Comparison of ENCODE assay signal across 9 mouse cellular contexts in genomic region chr6:72283914-72284313, GRCm38 (mm10). TPM values are rescaled to one million over a fixed set of nuclear protein-coding genes. Genes with fewer than 3 reads are reported as not detected.
A peak's percentile ranks its signal among the peaks of the same experiment; 100 is the strongest.
DNase-seq lines count a peak whose midpoint lies in the region; ATAC-seq and TF ChIP-seq lines count a peak whose summit lies in the region.
"Had no signal": no experiment of that assay in that cellular context is flagged by ENCODE, and none has a peak within 500 bp of the region (broad histone marks: within the 10 kb centered on the region; RNA-seq: fewer than 3 reads in every experiment).

No protein-coding gene starts in this region.

- no peaks in the 10 kb centered on the region for H3K9me3 ChIP-seq in forebrain, embryonic 14.5 days (replicated peaks; ENCODE audit: control insufficient read depth, low read length)
- no peaks in the 10 kb centered on the region for H3K9me3 ChIP-seq in forebrain, embryonic 12.5 days
- H3K9me3 ChIP-seq in midbrain, embryonic 14.5 days (ENCODE audit: control insufficient read depth, low read length): no peaks in the 10 kb centered on the region
- no peaks in the 10 kb centered on the region for H3K9me3 ChIP-seq in midbrain, embryonic 16.5 days (replicated peaks; ENCODE audit: control insufficient read depth, low read length, poor library complexity, severe bottlenecking)

- no peak overlapping the region for H3K9ac ChIP-seq in forebrain, embryonic 14.5 days (ENCODE audit: low read length)
- no peak overlapping the region for H3K9ac ChIP-seq in forebrain, embryonic 12.5 days
- H3K9ac ChIP-seq in midbrain, embryonic 14.5 days (replicated peaks; ENCODE audit: low read length): no peak overlapping the region
- H3K9ac ChIP-seq in midbrain, embryonic 16.5 days (ENCODE audit: low read depth, low read length): no peak overlapping the region

- H3K4me2 ChIP-seq in forebrain, embryonic 14.5 days (ENCODE audit: low read length): no peak overlapping the region
- no peak overlapping the region for H3K4me2 ChIP-seq in forebrain, embryonic 12.5 days
- H3K4me2 ChIP-seq in midbrain, embryonic 14.5 days (ENCODE audit: low read length): no peak overlapping the region
- H3K4me2 ChIP-seq in midbrain, embryonic 16.5 days (ENCODE audit: low read length): no peak overlapping the region

- TF ChIP-seq CTCF in Patski (IDR thresholded peaks at IDR 0.05): peak; percentile 83

- WGBS in forebrain, embryonic 14.5 days: 22% methylated on average over 4 of the region's 4 CpGs
- 25% methylated on average over 4 of the region's 4 CpGs for WGBS in forebrain, embryonic 12.5 days
- 26% methylated on average over 4 of the region's 4 CpGs for WGBS in midbrain, embryonic 14.5 days
- 24% methylated on average over 4 of the region's 4 CpGs for WGBS in midbrain, embryonic 16.5 days

- H3K36me3 ChIP-seq in forebrain, embryonic 14.5 days (ENCODE audit: control insufficient read depth, insufficient read depth, low read length): no peaks in the 10 kb centered on the region
- no peaks in the 10 kb centered on the region for H3K36me3 ChIP-seq in forebrain, embryonic 12.5 days (replicated peaks)
- H3K36me3 ChIP-seq in midbrain, embryonic 14.5 days (ENCODE audit: control insufficient read depth, insufficient read depth, low read length): no peaks in the 10 kb centered on the region
- H3K36me3 ChIP-seq in midbrain, embryonic 16.5 days (ENCODE audit: control insufficient read depth, insufficient read depth, low read length): no peaks in the 10 kb centered on the region

- no peak overlapping the region for H3K27ac ChIP-seq in forebrain, embryonic 14.5 days (ENCODE audit: low read depth, low read length)
- no peak overlapping the region for H3K27ac ChIP-seq in forebrain, embryonic 12.5 days
- no peak overlapping the region for H3K27ac ChIP-seq in midbrain, embryonic 14.5 days (replicated peaks; ENCODE audit: low read depth, low read length)
- no peak overlapping the region for H3K27ac ChIP-seq in midbrain, embryonic 16.5 days (ENCODE audit: low read length)

- no peak overlapping the region for H3K4me3 ChIP-seq in forebrain, embryonic 14.5 days (ENCODE audit: low read depth, low read length)
- H3K4me3 ChIP-seq in forebrain, embryonic 12.5 days (replicated peaks): no peak overlapping the region
- no peak overlapping the region for H3K4me3 ChIP-seq in midbrain, embryonic 14.5 days (replicated peaks; ENCODE audit: low read depth, low read length)
- no peak overlapping the region for H3K4me3 ChIP-seq in midbrain, embryonic 16.5 days (ENCODE audit: low read depth, low read length)

- DNase-seq in forebrain, embryonic 14.5 days (ENCODE audit: low spot score): peak; percentile 44
- DNase-seq in midbrain, embryonic 14.5 days: peak; percentile 52
- no peak for DNase-seq in Patski (ENCODE audit: low read depth, low spot score)
- peak; percentile 37 to 62 for DNase-seq in heart, postnatal 36 days
- DNase-seq in ovary, postnatal 36 days (ENCODE audit: low spot score): no peak

- intact Hi-C loops in heart, postnatal 36 days (cut with DNase I): loop anchor here (1.0 kb wide), 1 partner anchor 35 kb away; no protein-coding TSS in a partner anchor

- CTCF ChIA-PET in Patski (lab: Charles Lee): interaction anchor here (1.3 to 1.5 kb wide), 3 partner anchors 38 to 71 kb away, joined by 3 to 4 read pairs (median 3); partner anchors contain the start of gene Tmem150a

- ATAC-seq in forebrain, embryonic 14.5 days: no peak
- no peak for ATAC-seq in forebrain, embryonic 12.5 days (ENCODE audit: low FRiP score)
- no peak for ATAC-seq in midbrain, embryonic 14.5 days (ENCODE audit: low FRiP score, low TSS enrichment)
- ATAC-seq in midbrain, embryonic 16.5 days: no peak
- no peak for ATAC-seq in Patski
- ATAC-seq in megakaryocyte progenitor cell, adult 5-6 weeks (replicated peaks; ENCODE audit: poor library complexity): peak; percentile 58; the same call in 1 of the 2 replicates

- POLR2A ChIA-PET in Patski (lab: Charles Lee): interaction anchor here (0.7 kb wide), 1 partner anchor 34 kb away, joined by 3 read pairs; no protein-coding TSS in a partner anchor

- in situ Hi-C loops in Patski (cut with MboI; ENCODE audit: low pct_unique_long_range_greater_than_20kb): loop anchor here (5.0 kb wide), 2 partner anchors 38 to 123 kb away; no protein-coding TSS in a partner anchor

- H3K27me3 ChIP-seq in forebrain, embryonic 14.5 days (replicated peaks; ENCODE audit: control insufficient read depth, insufficient read depth, low read length): no peaks in the 10 kb centered on the region
- no peaks in the 10 kb centered on the region for H3K27me3 ChIP-seq in forebrain, embryonic 12.5 days
- H3K27me3 ChIP-seq in midbrain, embryonic 14.5 days (ENCODE audit: control insufficient read depth, insufficient read depth, low read length): no peaks in the 10 kb centered on the region
- H3K27me3 ChIP-seq in midbrain, embryonic 16.5 days (ENCODE audit: control insufficient read depth, insufficient read depth, low read depth, low read length): no peaks in the 10 kb centered on the region
- no peaks in the 10 kb centered on the region for H3K27me3 ChIP-seq in Patski

- H3K4me1 ChIP-seq in forebrain, embryonic 14.5 days (ENCODE audit: control insufficient read depth, insufficient read depth, low read length): no peaks in the 10 kb centered on the region
- H3K4me1 ChIP-seq in forebrain, embryonic 12.5 days: peaks cover 5% of the 10 kb centered on the region; the same call in 1 of the 2 replicates
- no peaks in the 10 kb centered on the region for H3K4me1 ChIP-seq in midbrain, embryonic 14.5 days (ENCODE audit: control insufficient read depth, insufficient read depth, low read length)
- no peaks in the 10 kb centered on the region for H3K4me1 ChIP-seq in midbrain, embryonic 16.5 days (ENCODE audit: control insufficient read depth, insufficient read depth, low read length)

RNA-seq across cellular contexts. Expression of gene Sftpb, which starts 20.5 kb away (rescaled TPM):
- polyA plus RNA-seq in forebrain, embryonic 14.5 days (2014; fragmentation: Nextera tagmentation; extraction: Ambion mirVana): not detected in 2 replicates
- not detected in 2 replicates for polyA plus RNA-seq in forebrain, embryonic 12.5 days (2016; fragmentation: Nextera tagmentation; extraction: Ambion mirVana)
- polyA plus RNA-seq in midbrain, embryonic 14.5 days (2014; fragmentation: Nextera tagmentation; extraction: Ambion mirVana): not detected in 2 replicates
- polyA plus RNA-seq in midbrain, embryonic 16.5 days (2015; fragmentation: Nextera tagmentation; extraction: Ambion mirVana): 0.19 and 0.26 TPM in 2 replicates
- 0.05 TPM for polyA plus RNA-seq in Patski (2021)
- not detected for total RNA-seq in heart, postnatal 36 days (2021)
- not detected in 2 replicates for total RNA-seq in megakaryocyte progenitor cell, adult 5-6 weeks (2015)
- total RNA-seq in megakaryocyte progenitor cell, adult 5-6 weeks (2017): not detected in 2 replicates
- total RNA-seq: adrenal gland, postnatal 36 days had no signal

RNA-seq across cellular contexts. Expression of gene Atoh8, which starts 48.5 kb away (rescaled TPM):
- polyA plus RNA-seq in forebrain, embryonic 14.5 days (2014; fragmentation: Nextera tagmentation; extraction: Ambion mirVana): 2.2 and 2.5 TPM in 2 replicates
- polyA plus RNA-seq in forebrain, embryonic 12.5 days (2016; fragmentation: Nextera tagmentation; extraction: Ambion mirVana): 6.5 and 7.5 TPM in 2 replicates
- 1.8 and 2.4 TPM in 2 replicates for polyA plus RNA-seq in midbrain, embryonic 14.5 days (2014; fragmentation: Nextera tagmentation; extraction: Ambion mirVana)
- polyA plus RNA-seq in midbrain, embryonic 16.5 days (2015; fragmentation: Nextera tagmentation; extraction: Ambion mirVana): 1.8 and 2.1 TPM in 2 replicates
- 5.7 TPM for polyA plus RNA-seq in Patski (2021)
- 10 to 100 TPM in 1 of 2 experiments, 1 to 10 TPM in 1; 10.0 to 11.4 TPM for total RNA-seq in heart, postnatal 36 days (2021)
- total RNA-seq in megakaryocyte progenitor cell, adult 5-6 weeks (2015): not detected in 2 replicates
- total RNA-seq in megakaryocyte progenitor cell, adult 5-6 weeks (2017): not detected in 2 replicates

Comparison
In these comparisons a context has a peak if more than half of its experiments do, and no peak if none do; other contexts are left out.
1. DNase-seq: peak in forebrain, embryonic 14.5 days (single experiment), midbrain, embryonic 14.5 days (single experiment) and heart, postnatal 36 days (2 of 2); none in Patski (single experiment) and ovary, postnatal 36 days (single experiment).